Mouse (Mus musculus) right cerebral cortex, postnatal 10 days (tissue): ENCODE measurements around the gene Abcb8.

Source experiments
- DNase-seq, 2 experiments: peaks; one replicate each; pipeline ENCODE4 v3.0.0; 2021; ENCODE audit warnings: low spot score in 2 of 2

The Abcb8 gene

GRCm38 (mm10) chr5:24425421-24426036 lies 32.1 kb downstream of the Abcb8 start:
- DNase-seq: peak in 1 of 2 experiments; percentile 55

GRCm38 (mm10) chr5:24426037-24426432 lies 32.6 kb downstream of the Abcb8 start:
- DNase-seq: no peak

GRCm38 (mm10) chr5:24426556-24427284 lies 33.3 kb downstream of the Abcb8 start:
- no peak for DNase-seq

DNA sequence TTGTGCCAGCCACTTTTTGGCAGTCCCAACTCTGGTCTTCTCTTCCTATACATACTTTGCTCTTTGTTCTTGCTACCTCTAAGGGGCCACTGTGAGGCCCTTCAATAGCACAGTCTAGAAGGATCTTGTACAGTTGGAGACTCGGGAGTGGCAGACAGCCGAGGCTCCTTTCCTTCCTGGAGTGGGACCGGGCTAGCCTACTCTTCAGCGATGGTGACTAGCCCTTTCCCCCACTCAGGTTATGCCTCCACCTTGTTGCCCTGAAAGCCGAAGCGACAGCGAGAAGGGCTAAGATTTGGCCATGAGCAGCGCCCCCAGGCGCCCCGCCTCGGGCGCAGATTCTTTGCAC lies 33.8 kb downstream of the Abcb8 start:
- DNase-seq: no peak

DNA sequence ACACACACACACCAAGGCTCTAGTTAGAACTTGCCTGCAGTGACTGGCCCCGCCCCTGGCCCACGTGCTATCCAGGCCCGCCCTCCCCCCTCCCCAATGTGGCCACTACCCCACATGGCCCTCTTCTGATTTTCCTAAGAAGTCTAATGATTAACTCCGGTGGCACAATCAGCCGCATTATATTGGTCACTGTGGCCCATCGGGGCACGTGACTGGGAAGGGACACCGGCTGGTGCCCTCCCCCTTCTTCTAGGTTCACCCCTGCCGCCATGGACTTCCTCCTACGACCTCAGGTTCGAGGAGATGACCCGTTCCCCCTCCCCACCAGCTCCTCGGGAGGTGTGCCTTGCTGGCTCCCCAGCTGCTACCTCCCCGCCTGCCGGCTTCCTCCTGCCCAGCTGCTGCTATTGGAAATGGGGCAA lies 34.5 kb downstream of the Abcb8 start:
- DNase-seq: no peak

- DNase-seq: no peak
Measured at GRCm38 (mm10) chr5:24428596-24428995, 35.1 kb downstream of the Abcb8 start.

DNA sequence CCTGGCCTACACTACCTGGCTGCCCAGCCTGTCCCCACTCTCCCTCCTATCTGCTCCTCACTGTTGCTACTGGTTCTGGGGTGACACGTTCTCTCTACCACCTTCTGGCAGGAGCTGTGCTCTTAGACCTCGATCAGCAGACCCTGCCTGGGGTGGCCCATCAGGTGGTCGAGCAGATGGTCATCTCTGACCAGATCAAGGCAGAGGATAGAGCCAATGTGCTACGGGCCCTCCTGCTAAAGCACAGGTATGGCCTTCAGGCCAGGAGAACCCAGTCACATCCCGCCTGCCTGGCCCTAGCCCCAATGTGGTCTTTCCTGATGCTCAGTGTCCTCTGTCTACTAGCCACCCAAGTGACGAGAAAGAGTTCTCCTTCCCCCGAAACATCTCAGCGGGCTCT lies 40.5 kb downstream of the Abcb8 start:
- no peak for DNase-seq

GRCm38 (mm10) chr5:24441187-24441586 lies 47.7 kb downstream of the Abcb8 start:
- no peak for DNase-seq

DNA sequence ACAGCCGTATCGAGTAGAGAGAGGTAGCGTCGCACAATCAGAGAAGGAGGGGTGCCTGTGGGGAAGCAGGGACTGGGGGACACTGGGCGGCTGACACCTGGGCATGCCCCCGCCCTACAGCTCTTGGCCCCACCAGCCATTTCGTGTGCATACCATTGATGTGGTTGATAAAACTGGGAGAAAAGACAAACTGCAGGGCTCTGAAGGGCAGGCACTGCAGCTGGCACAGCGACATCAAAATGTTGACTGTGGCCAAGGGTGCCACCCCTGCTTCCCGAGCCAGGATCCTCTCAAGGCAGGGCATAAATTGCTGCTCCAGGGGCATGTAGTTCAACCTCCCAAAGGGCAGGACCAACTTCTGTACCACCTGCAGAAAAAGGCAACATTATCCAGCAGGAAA lies 48.6 kb downstream of the Abcb8 start:
- DNase-seq: no peak

DNA sequence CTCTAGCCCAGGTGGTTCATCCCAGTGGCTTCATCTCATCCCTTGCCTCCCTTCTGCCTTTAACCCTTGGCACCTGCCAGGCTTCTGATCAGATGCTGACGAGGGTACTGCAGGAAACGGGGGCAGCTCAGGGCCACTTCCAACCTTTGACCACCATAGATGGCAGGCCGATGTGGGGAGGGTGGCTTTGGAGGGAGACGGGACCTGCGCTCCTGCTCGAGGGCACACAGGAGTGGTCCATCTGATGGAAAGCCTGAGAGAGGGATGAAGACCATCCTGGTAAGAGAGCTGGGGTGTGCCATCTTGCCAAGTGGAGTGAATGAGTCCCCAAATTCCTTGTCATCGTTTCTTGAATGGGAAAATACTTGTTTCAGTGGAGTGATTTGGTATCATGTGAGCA lies 49.7 kb downstream of the Abcb8 start:
- no peak for DNase-seq

DNA sequence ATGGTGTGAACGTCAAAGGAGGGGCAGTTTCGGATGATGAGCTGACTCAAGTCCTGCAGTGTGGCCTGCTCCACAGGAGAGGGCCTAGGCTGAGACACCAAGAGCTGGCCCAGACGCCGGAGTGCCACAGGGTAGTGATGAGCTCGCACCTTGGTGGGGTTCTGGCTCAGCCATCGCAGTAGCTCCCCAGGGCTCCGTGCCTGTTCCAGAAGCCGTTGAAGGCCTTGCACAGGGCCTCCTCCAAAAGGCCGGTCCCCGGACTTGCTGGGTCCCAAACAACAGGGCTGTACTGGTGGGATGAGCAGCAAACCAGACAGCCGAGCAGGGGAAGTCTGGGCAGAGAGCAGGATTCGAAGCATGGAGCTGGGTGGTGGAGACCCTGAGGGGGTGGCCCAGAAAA lies 50.5 kb downstream of the Abcb8 start:
- peak in 1 of 2 experiments; percentile 46 for DNase-seq

GRCm38 (mm10) chr5:24444746-24445427 lies 51.4 kb downstream of the Abcb8 start, which contains the start of gene Fastk:
Gene Fastk, minus strand, starts transcription at chr5:24445287.
- peak; percentile 96 for DNase-seq

DNA sequence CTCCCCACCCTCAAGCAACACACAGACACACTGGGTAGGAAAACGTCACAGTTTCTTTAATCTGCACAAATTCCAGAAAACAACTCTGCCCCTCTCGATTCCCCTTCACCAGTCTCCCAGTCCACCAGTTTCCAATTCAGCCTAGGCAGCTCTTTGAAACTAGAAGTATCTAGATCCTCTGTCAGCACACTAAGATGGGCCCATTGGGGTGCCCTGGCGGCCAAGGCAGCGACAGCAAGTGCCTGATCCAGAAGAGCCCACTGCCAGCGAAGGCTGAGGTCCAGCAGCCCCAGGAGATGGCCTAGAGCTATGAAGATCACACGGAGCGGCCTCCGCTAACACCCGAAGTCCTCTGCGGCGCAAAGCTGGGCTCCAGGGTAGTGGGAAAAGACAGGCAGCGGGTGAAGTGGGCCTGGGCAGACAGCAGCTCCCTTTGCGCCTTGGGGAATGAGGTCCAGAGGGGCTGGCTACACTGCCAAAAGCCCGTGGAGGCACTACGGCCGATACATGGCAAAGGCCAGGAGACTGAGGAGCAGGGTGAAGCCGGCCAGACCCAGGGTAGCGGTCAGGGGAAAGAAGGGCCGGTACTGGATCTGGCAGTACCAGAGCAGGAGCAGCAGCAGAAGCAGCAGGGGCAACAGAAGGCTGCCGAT lies 52.1 kb downstream of the Abcb8 start:
- DNase-seq: peak; percentile 48 to 61

DNA sequence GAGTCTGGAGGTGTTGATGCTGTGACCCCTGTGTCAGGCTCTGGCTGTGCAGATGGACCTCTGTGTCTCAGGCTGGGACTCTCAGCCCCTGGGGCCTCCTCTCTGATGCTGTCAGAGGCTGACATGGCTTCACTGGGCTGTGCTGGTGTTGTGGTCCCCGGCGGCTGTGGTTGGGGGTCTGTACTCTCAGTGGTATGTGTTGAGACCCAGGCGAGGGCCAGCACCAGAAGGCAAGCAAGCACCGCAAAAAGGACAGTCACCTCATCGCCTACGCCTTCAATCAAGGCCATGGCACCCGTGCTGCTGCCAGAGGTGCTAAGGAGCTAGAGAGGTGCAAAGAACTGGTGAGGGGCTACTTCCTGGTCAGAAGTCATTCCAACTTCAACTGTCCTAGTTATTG lies 53.2 kb downstream of the Abcb8 start:
- DNase-seq: no peak

DNA sequence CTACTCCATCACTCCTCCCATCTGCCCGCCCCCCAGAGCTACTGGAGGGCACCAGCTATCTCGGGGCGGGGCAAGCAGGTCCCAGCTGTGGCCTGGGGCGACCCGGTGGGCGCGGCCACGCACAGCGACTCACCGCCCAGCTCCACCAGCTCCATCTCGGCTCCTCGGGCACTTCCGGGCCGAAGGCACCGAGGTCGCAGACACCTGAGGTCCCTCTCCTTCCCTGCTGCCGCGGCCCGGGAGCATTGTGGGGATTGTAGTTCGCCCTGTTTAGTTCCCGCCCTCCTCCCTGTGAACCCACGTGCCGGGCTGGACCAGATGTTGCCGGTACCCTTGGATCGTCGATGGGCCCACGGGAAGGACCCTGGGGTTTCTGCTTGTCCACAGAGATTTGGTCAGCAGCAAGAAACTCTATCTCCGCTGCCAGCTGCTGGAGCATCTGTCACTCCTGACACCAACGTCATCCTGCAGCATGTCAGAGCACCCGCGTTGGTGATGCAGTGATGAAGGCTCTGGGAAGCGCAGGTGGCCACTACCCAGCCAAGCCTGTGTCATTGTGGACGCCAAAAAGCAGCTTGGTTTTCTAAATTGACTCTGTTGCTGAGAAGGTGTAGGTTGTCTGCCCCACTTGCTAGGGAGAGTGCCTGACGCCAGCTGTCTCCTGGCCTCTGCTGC lies 54.3 kb downstream of the Abcb8 start, which contains the start of gene Tmub1:
Tmub1 (minus strand) TSS at position 231 of the 675 bp plus-strand sequence.
- peak; percentile 88 to 92 for DNase-seq

DNA sequence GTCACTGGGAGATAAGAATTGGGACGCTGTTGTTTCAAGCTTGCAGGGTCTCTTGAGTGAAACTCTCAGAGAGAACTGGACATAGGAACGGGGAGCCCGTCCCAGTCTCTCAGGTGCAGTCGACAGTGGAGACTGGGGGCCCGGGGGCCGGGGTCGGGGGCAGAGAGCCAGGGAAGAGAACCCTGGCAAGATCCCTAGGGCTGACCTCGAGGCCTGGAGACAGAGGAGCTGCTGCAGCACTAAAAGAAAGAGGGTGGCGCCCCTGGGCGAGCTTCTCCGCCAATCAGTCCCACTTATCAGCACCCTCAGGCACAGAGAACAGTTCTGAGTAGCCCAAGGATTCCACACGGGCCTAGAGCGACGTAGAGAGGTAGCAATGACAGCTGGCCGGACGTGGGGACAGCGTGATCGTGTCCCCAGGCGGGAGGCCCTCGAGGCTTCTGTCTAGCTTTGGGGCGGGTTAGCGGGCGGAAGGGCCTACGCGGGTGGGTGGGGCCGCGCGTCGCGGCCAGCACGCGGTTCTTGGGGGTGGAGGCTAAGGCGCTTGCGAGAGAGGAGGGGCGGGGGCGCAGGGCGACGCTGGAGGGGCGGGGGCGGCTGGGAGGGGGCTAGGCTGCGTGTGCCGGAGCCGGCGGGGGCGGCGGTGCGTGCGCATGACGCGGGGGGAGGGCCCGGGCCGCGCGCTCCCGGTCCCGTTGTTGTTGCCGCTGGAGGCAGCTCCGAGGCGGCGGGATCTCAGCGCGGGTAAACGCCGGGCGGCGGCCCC lies 58.0 kb downstream of the Abcb8 start:
- peak; percentile 93 to 95 for DNase-seq

DNA sequence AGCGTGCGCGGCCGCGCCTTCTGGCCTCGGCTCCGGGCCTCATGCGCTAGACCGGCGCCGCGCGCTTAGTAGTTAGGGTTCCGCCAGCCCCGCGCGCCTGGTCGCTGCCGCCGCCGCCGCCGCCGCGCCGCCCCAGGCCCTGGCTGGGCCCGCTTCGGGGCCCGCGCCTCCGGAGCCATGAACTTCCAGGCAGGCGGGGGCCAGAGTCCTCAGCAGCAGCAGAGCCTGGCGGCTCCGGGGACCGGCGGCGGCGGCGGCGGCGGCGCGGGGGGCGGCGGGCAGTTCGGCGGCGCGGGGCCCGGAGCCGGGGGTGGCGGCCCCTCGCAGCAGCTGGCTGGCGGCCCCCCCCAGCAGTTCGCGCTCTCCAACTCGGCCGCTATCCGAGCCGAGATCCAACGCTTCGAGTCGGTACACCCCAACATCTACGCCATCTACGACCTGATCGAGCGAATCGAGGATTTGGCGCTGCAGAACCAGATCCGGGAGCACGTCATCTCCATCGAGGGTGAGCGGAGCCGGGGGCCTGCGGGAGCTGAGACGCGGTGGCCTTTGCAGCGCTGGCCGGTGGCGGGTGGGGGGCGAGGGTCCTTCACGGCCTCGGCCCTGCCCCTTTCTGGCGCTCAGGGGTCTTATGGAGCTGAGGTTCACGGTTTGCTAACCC lies 58.7 kb downstream of the Abcb8 start, which contains the start of gene Agap3:
Agap3 (plus strand) TSS at position 148 of the 661 bp plus-strand sequence.
- peak; percentile 67 to 71 for DNase-seq

DNA sequence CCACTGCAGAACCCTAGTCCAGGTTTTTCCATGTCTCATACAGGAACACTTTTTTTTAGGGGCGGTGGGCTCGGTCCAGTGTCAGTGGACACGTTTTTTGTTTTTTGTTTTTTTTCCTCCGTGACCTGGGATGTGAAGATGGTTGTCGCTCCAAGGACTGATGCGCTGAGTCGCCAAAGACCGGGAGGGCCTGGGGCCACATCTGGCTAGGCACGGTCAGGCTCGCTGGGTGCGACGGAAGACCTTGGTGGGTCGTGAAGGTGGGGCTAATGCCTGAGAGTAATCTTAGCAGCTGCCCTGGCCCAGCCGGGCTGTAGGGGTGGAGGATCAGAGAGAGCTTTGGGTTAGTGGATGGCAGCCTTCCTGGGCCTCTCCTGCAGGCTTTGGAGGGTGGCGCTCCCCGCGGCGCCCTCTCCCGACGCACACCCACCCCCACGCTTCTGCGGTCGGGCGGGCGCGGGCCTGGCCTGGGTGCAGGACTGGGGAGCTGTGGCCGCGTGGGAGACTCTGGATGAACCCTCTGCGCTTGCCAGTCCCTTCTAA lies 59.3 kb downstream of the Abcb8 start:
- DNase-seq: peak in 1 of 2 experiments; percentile 55

DNA sequence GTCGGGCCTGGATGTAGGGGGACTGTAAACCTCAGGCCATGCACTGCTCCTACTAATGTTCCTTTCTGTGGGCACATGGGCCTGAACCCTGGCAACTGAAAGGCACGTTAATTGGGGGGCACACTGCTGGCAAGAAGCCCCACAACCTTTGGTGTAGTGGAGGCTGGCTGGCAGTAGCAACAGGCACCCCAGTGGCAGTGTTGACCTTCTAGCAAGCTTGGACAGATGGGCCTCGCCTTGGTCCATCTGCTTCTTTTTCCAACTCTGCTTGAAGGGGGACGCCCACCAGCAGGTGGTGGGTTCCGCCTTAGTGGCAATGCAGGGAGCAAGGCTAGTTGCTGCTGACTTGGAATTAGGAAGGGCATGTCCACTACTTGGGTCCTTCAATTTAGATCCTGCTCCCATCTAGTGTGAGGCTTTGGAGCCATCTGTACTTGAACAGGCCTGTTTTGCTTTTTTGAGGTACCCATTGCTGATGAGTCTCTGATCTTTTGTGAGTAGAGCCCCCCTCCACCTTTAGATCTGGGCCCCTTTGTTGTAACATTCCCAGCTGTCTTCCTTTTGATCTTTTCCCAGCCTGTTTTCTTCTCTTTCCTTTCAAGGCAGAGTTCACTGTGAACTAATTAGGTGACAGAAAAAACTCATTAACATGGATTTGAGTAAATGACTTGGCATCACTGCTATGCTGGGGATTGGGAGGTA lies 60.0 kb downstream of the Abcb8 start:
- peak; percentile 48 to 73 for DNase-seq

DNA sequence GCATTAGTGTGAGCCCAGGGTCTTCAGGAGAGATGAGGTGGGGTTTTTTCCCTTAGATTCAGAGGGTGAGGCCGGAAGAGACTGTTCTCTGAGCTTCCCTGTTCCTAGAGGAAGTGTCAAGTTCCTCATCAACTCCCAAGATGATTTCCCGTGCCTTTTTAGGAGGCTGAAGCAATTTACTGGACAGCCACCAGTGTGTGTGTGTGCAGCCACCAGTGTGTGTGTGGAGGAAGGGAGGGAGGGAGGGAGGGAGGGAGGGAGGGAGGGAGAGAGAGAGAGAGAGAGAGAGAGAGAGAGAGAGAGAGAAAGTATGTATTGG lies 60.5 kb downstream of the Abcb8 start:
- DNase-seq: no peak
